Mouse (Mus musculus) megakaryocyte, embryonic 14.5 days (primary cell): ENCODE measurements at regions not wholly inside any gene's neighbourhood (a gene's known extent, or its start where the extent isn't known, plus 50 kb on each side); places are given as distances from the start of the nearest gene placed in this dataset.

Experiments
- FLI1 ChIP-seq: IDR thresholded peaks from 2 replicates; pipeline ENCODE4 v1.6.1; 2012; ENCODE audit warnings: low read length, inconsistent platforms, mixed read lengths
- GATA1 ChIP-seq: IDR thresholded peaks from 3 replicates; pipeline ENCODE4 v1.6.1; 2012; ENCODE audit warnings: mixed read lengths, low read length, inconsistent platforms, borderline replicate concordance

DNA sequence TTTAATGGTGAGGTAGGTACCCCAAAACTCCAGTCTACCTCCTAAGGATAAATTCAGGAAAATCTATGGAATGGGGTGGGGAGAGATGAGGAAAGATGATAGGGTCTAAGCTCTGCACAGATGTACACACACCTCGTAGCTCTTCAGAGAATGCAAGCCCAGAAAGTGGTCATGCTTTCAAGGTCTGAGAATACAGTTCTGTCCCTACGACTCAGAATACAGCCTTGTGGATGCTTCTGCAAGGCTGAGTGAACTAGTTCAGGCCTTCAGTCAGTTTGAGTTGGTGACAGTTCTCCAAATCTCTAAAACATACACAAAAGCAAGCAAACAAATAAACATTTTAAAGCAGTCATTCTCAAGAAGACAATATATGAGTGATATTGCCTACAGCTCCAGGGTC, 552.8 kb downstream of the Gm19410 start:
- no peak for TF ChIP-seq GATA1
- TF ChIP-seq FLI1 = no peak
